Mouse (Mus musculus) cerebellum, adult 2 months (tissue): Measurements from ENCODE around the gene Pkd1. TPM values are rescaled to one million over a fixed set of nuclear protein-coding genes. Genes with fewer than 3 reads are reported as not detected.

Source experiments
- DNase-seq, 2 experiments: peaks; one replicate each; pipeline ENCODE4 v3.0.0; 2021
- H3K27ac ChIP-seq: fragments of 200-500 bp; 2 replicates; pipeline ENCODE4 v1.5.1; 2012; ENCODE audit warnings: low read length, control low read depth, inconsistent platforms; ENCODE audit not compliant: insufficient read depth
- H3K27me3 ChIP-seq: fragments of 200-500 bp; 2 replicates; pipeline ENCODE4 v1.6.1; 2012; ENCODE audit warnings: inconsistent platforms, mild to moderate bottlenecking, low read length, moderate library complexity; ENCODE audit not compliant: control insufficient read depth, insufficient read depth
- H3K4me1 ChIP-seq: fragments of 200-500 bp; 2 replicates; pipeline ENCODE4 v1.6.1; 2011; ENCODE audit warnings: low read length; ENCODE audit not compliant: control insufficient read depth, insufficient read depth
- H3K4me3 ChIP-seq: fragments of 200-500 bp; replicated peaks from 2 replicates; pipeline ENCODE3; 2011; ENCODE audit warnings: mild to moderate bottlenecking, low read depth, low read length, control low read depth; ENCODE audit not compliant: insufficient read depth
- CTCF ChIP-seq: fragments of 200-500 bp; IDR thresholded peaks from 2 replicates; pipeline ENCODE4 v1.5.1; 2011; ENCODE audit warnings: low read depth, mild to moderate bottlenecking, control low read depth, low read length, moderate library complexity, borderline replicate concordance; ENCODE audit not compliant: insufficient read depth
- POLR2A ChIP-seq: fragments of 200-500 bp; IDR thresholded peaks from 2 replicates; pipeline ENCODE4 v1.6.1; 2011; ENCODE audit warnings: low read length, control low read depth, borderline replicate concordance; ENCODE audit not compliant: insufficient read depth
- WGBS: fragments of 180-500 bp; shearing (Covaris S2); methylation state at CpG from one replicate; pipeline ENCODE4 v1.1.7; 2018; 5-methylcytosine and 5-hydroxymethylcytosine counted together
- polyA plus RNA-seq: library from polyadenylated mRNA; depleted of rRNA; stranded (reverse); fragments of >200 nt; gene quantifications from 2 replicates; pipeline ENCODE4 v1.2.3, GENCODE M21; 2012; rRNA removed

The Pkd1 gene
- 122 and 132 TPM in 2 replicates for polyA plus RNA-seq

- peak within 1 kb of the TSS; percentile 70 for H3K4me3 ChIP-seq
- H3K4me1 ChIP-seq, result peaks cover 7% of the 10 kb centered on the region; the same call in 1 of the 2 replicates
- TF ChIP-seq CTCF (no peak), POLR2A (peak; percentile 91)
- under 1% methylated on average over 72 of the region's 72 CpGs for WGBS
- peak within 1 kb of the TSS; percentile 90 for H3K27ac ChIP-seq
- H3K27me3 ChIP-seq, result no peaks in the 10 kb centered on the region
- DNase-seq, result peak; percentile 99
Measured at GRCm38 (mm10) chr17:24549618-24550415, at the start of gene Pkd1. Gene Pkd1 (plus strand): TSS chr17:24549834.

- 33% methylated on average over 11 of the region's 11 CpGs for WGBS
- H3K4me1 ChIP-seq, result peaks cover 17% of the 10 kb centered on the region
- H3K27ac ChIP-seq, result no peak overlapping the region
- DNase-seq, result no peak
- no peak for TF ChIP-seq CTCF
- TF ChIP-seq POLR2A, result no peak
- H3K4me3 ChIP-seq, result no peak overlapping the region
- H3K27me3 ChIP-seq, result no peaks in the 10 kb centered on the region
Measured at GRCm38 (mm10) chr17:24502208-24502607, 47.4 kb upstream of the Pkd1 start.

GRCm38 (mm10) chr17:24504085-24504484, 45.5 kb upstream of the Pkd1 start:
- H3K4me1 ChIP-seq, result peaks cover 19% of the 10 kb centered on the region
- TF ChIP-seq POLR2A, result no peak
- TF ChIP-seq CTCF, result no peak
- H3K27me3 ChIP-seq, result no peaks in the 10 kb centered on the region
- 84% methylated on average over 10 of the region's 10 CpGs for WGBS
- H3K27ac ChIP-seq, result no peak overlapping the region
- H3K4me3 ChIP-seq, result no peak overlapping the region
- DNase-seq, result no peak

GRCm38 (mm10) chr17:24505286-24505955, 44.2 kb upstream of the Pkd1 start:
- 52% methylated on average over 30 of the region's 30 CpGs for WGBS
- Histone ChIP-seq H3K27me3 (no peaks in the 10 kb centered on the region), H3K27ac (no peak overlapping the region), H3K4me3 (no peak overlapping the region), H3K4me1 (peaks cover 19% of the 10 kb centered on the region)
- DNase-seq, result no peak
- TF ChIP-seq CTCF (no peak), POLR2A (no peak)

GRCm38 (mm10) chr17:24506332-24507070, 43.1 kb upstream of the Pkd1 start:
- DNase-seq, result peak; percentile 65 to 71
- Histone ChIP-seq H3K27ac (no peak overlapping the region), H3K4me1 (peaks cover 19% of the 10 kb centered on the region), H3K27me3 (no peaks in the 10 kb centered on the region), H3K4me3 (peak overlapping the region; percentile 3)
- 0 out of 2 replicates have a peak, but pooled peaks have one; percentile 10 for TF ChIP-seq CTCF
- no peak for TF ChIP-seq POLR2A
- 13% methylated on average over 36 of the region's 36 CpGs for WGBS

GRCm38 (mm10) chr17:24507129-24507664, 42.4 kb upstream of the Pkd1 start:
- WGBS, result 31% methylated on average over 19 of the region's 19 CpGs
- no peaks in the 10 kb centered on the region for H3K27me3 ChIP-seq
- DNase-seq, result no peak
- peaks cover 19% of the 10 kb centered on the region for H3K4me1 ChIP-seq
- no peak for TF ChIP-seq CTCF
- no peak for TF ChIP-seq POLR2A
- H3K4me3 ChIP-seq, result no peak overlapping the region
- H3K27ac ChIP-seq, result no peak overlapping the region

GRCm38 (mm10) chr17:24507806-24508460, 41.7 kb upstream of the Pkd1 start:
- Histone ChIP-seq H3K27ac (no peak overlapping the region), H3K4me1 (peaks cover 19% of the 10 kb centered on the region), H3K4me3 (no peak overlapping the region), H3K27me3 (no peaks in the 10 kb centered on the region)
- WGBS, result 41% methylated on average over 12 of the region's 12 CpGs
- TF ChIP-seq CTCF (no peak), POLR2A (no peak)
- no peak for DNase-seq
